Mouse (Mus musculus) hindbrain, embryonic 14.5 days (tissue): ENCODE results near the gene Ifna11. TPM values are rescaled to one million over a fixed set of nuclear protein-coding genes. Genes with fewer than 3 reads are reported as not detected.
"Not testable (repeated sequence)": the region's sequence is repeated elsewhere in the genome, so short reads cannot be mapped to it uniquely, and the experiment has no call there.

ENCODE experiments used
- ATAC-seq: fragments of 200-750 bp; cut with Nextera tagmentation; 2 replicates; pipeline ENCODE4 v1.8.0; 2017; ENCODE audit warnings: moderate number of reproducible peaks, mild to moderate bottlenecking, moderate TSS enrichment, moderate library complexity; ENCODE audit not compliant: low FRiP score
- DNase-seq: peaks from one replicate; pipeline ENCODE4 v3.0.0-alpha.2; 2015; ENCODE audit warnings: low spot score
- H3K27ac ChIP-seq: fragments of 300-500 bp; sonication (generic); 2 replicates; pipeline ENCODE4 v1.5.1; 2014; ENCODE audit warnings: mild to moderate bottlenecking, moderate library complexity
- H3K27me3 ChIP-seq: fragments of 300-500 bp; sonication (generic); 2 replicates; pipeline ENCODE4 v1.6.1; 2014; ENCODE audit warnings: mild to moderate bottlenecking, low read length, mixed read lengths; ENCODE audit not compliant: control insufficient read depth, insufficient read depth
- H3K36me3 ChIP-seq: fragments of 300-500 bp; sonication (generic); replicated peaks from 2 replicates; pipeline ENCODE4 v1.6.1; 2014; ENCODE audit not compliant: control insufficient read depth, insufficient read depth
- H3K4me1 ChIP-seq: fragments of 300-500 bp; sonication (generic); replicated peaks from 2 replicates; pipeline ENCODE4 v1.6.1; 2014; ENCODE audit warnings: antibody characterized with exemption, low read length, mixed read lengths; ENCODE audit not compliant: control insufficient read depth, insufficient read depth
- H3K4me2 ChIP-seq: fragments of 300-500 bp; sonication (generic); replicated peaks from 2 replicates; pipeline ENCODE4 v1.6.1; 2014; ENCODE audit warnings: mild to moderate bottlenecking, moderate library complexity
- H3K4me3 ChIP-seq: fragments of 300-500 bp; sonication (generic); replicated peaks from 2 replicates; pipeline ENCODE4 v1.5.1; 2014; ENCODE audit warnings: mild to moderate bottlenecking, low read length
- H3K9ac ChIP-seq: fragments of 300-500 bp; sonication (generic); 2 replicates; pipeline ENCODE4 v1.6.1; 2014
- H3K9me3 ChIP-seq: fragments of 300-500 bp; sonication (generic); 2 replicates; pipeline ENCODE4 v1.6.1; 2016; ENCODE audit warnings: low read length; ENCODE audit not compliant: control insufficient read depth
- WGBS: fragments of 180-500 bp; shearing (Covaris S2); extraction: QIAGEN DNeasy Blood & Tissue Kit; methylation state at CpG from one replicate; pipeline ENCODE4 v1.1.7; 2014; 5-methylcytosine and 5-hydroxymethylcytosine counted together
- polyA plus RNA-seq: library from polyadenylated mRNA; unstranded; fragments of >200 nt; fragmentation: Nextera tagmentation; extraction: Ambion mirVana; gene quantifications from 2 replicates; pipeline ENCODE4 v1.2.1, GENCODE M21; 2014

Gene Ifna11
- polyA plus RNA-seq, 1 experiment from 2014 or later: not detected

DNA sequence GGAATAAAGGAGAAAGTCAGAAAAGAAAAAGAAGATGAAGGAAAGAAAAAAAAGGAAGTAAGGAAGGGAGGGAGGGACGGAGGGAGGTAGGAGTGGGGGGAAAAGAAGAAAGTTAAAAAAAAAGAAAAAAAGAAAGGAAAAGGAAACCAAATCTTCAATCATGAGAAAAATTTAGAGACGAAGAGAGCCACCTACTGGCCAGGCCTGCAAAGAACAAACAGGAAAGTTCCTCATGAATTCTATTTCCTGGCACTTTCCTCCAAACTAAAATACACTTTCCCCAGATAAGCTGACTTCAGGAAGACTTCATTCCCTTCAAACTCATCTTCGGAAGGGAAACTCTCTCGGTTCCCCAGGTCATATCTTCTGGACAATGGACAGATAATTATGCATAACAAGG, 10.8 kb downstream of the Ifna11 start:
- H3K27ac ChIP-seq: no peak overlapping the region
- no peaks in the 10 kb centered on the region for H3K9me3 ChIP-seq
- 34% methylated on average over 4 of the region's 4 CpGs for WGBS
- no peaks in the 10 kb centered on the region for H3K36me3 ChIP-seq
- peak; percentile 59 for DNase-seq
- no peak overlapping the region for H3K4me3 ChIP-seq
- H3K4me2 ChIP-seq: no peak overlapping the region
- no peaks in the 10 kb centered on the region for H3K4me1 ChIP-seq
- no peaks in the 10 kb centered on the region for H3K27me3 ChIP-seq
- no peak overlapping the region for H3K9ac ChIP-seq
- ATAC-seq: no peak

DNA sequence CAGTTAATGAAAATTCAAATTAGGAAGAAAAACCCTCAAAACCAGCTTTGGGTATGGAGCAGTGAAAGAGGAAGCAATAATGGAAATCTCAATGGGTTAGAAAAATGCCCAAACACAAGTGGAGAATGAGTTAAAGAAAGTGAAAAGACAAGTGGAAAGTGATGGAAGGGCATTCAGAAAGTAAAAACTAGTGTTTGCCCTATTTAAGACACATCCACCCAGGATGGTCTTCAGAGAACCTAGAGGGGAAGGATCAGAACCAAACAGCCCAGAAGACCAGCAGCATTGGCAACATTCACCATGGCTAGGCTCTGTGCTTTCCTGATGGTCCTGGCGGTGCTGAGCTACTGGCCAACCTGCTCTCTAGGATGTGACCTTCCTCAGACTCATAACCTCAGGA, 15.5 kb downstream of the Ifna11 start, which contains the start of gene Ifna5:
Gene Ifna5 (plus strand): TSS at position 301 of the 400 bp plus-strand sequence.
- WGBS: 73% methylated on average over 1 of the region's 1 CpGs
- not testable (repeated sequence) for DNase-seq, H3K4me1 ChIP-seq, H3K4me3 ChIP-seq, ATAC-seq, H3K27ac ChIP-seq, H3K27me3 ChIP-seq, H3K9me3 ChIP-seq, H3K9ac ChIP-seq, H3K4me2 ChIP-seq, H3K36me3 ChIP-seq

DNA sequence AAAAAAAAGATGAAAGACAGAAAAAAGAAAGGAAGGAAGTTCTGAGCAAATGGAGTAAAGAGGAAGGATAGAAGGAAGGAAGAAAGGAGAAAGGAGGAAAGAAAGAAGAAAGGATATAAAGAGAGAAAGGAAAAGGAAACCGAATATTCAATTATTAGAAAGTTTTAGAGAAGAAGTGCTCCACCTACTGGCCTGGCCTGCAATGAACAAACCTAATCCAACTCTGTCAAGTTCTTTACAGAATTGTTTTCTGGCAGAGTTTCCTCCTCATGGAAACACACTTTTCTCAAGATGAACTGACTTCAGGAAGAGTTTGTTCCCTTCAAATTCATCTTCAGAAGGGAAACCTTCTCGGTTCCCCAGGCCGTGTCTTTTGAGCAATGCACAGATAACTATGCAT, 19.1 kb downstream of the Ifna11 start:
- no peak overlapping the region for H3K27ac ChIP-seq
- H3K9me3 ChIP-seq: no peaks in the 10 kb centered on the region
- WGBS: 47% methylated on average over 3 of the region's 3 CpGs
- no peak overlapping the region for H3K9ac ChIP-seq
- H3K4me2 ChIP-seq: no peak overlapping the region
- no peaks in the 10 kb centered on the region for H3K4me1 ChIP-seq
- no peak overlapping the region for H3K4me3 ChIP-seq
- no peaks in the 10 kb centered on the region for H3K27me3 ChIP-seq
- no peak for DNase-seq
- no peak for ATAC-seq
- no peaks in the 10 kb centered on the region for H3K36me3 ChIP-seq

DNA sequence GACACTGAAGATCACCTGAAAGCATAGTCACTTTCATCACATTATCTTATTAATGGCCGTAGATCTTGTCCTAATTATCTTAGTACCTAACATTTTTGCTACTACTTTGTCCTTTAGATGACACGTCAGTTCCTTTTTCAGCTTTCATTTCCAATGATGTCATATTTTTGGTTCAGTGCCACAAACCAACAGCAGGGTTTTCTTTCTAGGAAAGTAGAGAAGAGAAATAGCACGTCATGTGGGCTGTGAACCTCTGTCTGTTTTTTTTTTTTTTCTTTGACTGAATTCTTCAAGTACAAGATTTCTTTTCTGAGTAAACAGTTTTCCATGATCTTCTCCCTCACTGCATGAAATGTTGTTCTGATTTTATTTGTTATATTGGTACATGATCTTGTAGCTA, 20.3 kb downstream of the Ifna11 start:
- Histone ChIP-seq H3K4me3 (no peak overlapping the region), H3K9ac (no peak overlapping the region), H3K27ac (no peak overlapping the region), H3K4me2 (no peak overlapping the region), H3K36me3 (no peaks in the 10 kb centered on the region), H3K9me3 (no peaks in the 10 kb centered on the region), H3K4me1 (no peaks in the 10 kb centered on the region), H3K27me3 (no peaks in the 10 kb centered on the region)
- ATAC-seq (no peak), DNase-seq (no peak)
- 85% methylated on average over 3 of the region's 3 CpGs for WGBS

DNA sequence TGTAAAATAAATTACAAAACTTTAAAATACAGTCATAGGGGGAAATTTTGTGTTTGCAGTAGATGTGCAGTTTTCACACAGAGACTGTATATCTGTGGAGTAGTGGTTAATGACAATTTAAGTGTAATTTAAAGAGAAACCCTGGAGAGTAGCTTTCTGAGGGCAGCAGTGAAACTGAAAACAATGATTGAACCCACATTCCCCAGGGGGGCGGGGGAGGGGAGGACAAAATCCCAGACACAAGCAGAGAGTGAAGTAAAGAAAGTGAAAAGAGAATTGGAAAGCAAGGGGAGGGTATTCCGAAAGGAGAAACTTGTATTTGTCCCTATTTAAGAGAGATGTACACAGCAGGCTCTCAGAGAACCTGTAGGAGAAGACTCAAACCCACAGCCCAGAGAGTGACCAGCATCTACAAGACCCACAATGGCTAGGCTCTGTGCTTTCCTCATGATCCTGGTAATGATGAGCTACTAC, 21.7 kb downstream of the Ifna11 start, which contains the start of gene Ifna4:
Gene Ifna4 (plus strand): TSS at position 424 of the 474 bp plus-strand sequence.
- H3K36me3 ChIP-seq: no peaks in the 10 kb centered on the region
- H3K27me3 ChIP-seq: no peaks in the 10 kb centered on the region
- no peak within 1 kb of the TSS for H3K9ac ChIP-seq
- H3K27ac ChIP-seq: no peak within 1 kb of the TSS
- WGBS: 39% methylated on average over 2 of the region's 2 CpGs
- ATAC-seq: no peak
- DNase-seq: no peak
- H3K4me2 ChIP-seq: no peak within 1 kb of the TSS
- H3K9me3 ChIP-seq: no peaks in the 10 kb centered on the region
- H3K4me3 ChIP-seq: no peak within 1 kb of the TSS
- H3K4me1 ChIP-seq: no peaks in the 10 kb centered on the region

DNA sequence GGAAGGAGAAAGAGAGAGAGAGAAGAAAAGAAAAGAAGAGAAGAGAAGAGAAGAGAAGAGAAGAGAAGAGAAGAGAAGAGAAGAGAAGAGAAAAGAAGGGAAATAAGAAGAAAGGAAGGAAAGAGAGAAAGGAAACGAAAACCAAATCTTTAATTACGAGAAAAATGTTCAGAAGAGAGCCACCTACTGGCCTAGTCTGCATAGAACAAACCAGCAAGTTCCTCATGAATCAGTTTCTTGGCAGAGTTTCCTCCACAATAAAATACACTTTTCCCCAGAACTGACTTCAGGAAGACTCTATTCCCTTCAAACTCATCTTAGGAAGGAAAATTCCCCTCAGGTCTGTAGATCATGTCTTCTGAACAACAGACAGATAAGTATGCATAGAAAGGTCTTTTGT, 25.6 kb downstream of the Ifna11 start:
- Histone ChIP-seq H3K27me3 (no peaks in the 10 kb centered on the region), H3K4me1 (no peaks in the 10 kb centered on the region), H3K9me3 (no peaks in the 10 kb centered on the region), H3K4me3 (no peak overlapping the region), H3K4me2 (no peak overlapping the region), H3K36me3 (no peaks in the 10 kb centered on the region), H3K27ac (no peak overlapping the region), H3K9ac (no peak overlapping the region)
- no peak for ATAC-seq
- DNase-seq: no peak
- 55% methylated on average over 2 of the region's 2 CpGs for WGBS

DNA sequence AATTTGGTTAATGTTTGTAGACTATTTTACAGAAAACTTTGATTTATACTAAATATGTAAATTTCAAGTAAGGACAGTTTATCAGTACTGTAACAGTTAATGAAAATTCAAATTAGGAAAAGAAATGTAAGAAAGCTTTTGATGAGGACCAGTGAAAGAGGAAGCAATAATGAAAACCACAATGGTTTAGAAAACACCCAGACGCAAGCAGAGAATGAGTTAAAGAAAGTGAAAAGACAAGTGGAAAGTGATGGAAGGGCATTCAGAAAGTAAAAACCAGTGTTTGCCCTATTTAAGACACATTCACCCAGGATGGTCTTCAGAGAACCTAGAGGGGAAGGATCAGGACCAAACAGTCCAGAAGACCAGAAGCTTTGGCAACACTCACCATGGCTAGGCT, 29.9 kb downstream of the Ifna11 start, which contains the start of gene Ifna1:
Gene Ifna1 (plus strand): TSS at position 390 of the 400 bp plus-strand sequence.
- H3K9ac ChIP-seq: no peak within 1 kb of the TSS
- H3K4me1 ChIP-seq: no peaks in the 10 kb centered on the region
- H3K9me3 ChIP-seq: no peaks in the 10 kb centered on the region
- H3K4me3 ChIP-seq: no peak within 1 kb of the TSS
- no peak within 1 kb of the TSS for H3K4me2 ChIP-seq
- WGBS: 70% methylated on average over 1 of the region's 1 CpGs
- no peak within 1 kb of the TSS for H3K27ac ChIP-seq
- ATAC-seq (no peak), DNase-seq (no peak)
- H3K36me3 ChIP-seq: no peaks in the 10 kb centered on the region
- H3K27me3 ChIP-seq: no peaks in the 10 kb centered on the region

DNA sequence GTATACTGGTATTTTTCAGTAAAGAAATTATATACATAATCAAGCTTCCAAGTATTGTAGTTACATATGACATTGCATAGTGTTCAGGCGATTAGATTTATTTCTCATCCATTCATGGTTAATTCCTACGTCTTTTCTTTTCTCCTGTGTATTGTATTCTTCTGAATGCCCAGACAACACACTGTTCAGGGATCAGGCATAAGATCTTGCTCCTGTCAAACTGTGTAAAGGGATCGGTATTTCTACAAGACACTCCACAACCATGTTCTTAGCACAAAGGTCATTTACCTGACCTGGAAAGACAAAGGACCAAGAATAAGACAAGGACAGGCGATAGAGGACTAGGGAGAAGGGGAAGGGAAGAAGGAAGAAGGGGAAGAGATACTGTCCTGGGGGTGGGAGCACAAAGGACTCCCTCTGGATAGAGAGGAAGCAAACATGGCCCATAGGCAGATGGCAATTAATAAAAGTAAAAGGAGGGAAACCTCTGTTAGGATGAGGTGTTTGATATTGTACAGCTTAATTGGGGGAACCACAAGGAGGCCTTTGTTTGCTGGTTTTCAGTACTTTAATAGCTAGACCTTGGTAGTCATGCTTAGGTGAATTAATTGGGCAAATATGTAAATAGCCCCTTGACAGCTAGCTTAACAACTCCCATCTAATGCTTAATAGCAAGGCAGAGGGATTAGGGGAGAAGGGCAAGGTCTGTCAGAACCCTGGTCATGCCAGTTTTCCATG, 31.4 kb downstream of the Ifna11 start:
- H3K36me3 ChIP-seq: no peaks in the 10 kb centered on the region
- DNase-seq (no peak), ATAC-seq (no peak)
- WGBS: 23% methylated on average over 4 of the region's 4 CpGs
- no peak overlapping the region for H3K27ac ChIP-seq
- no peaks in the 10 kb centered on the region for H3K9me3 ChIP-seq
- no peaks in the 10 kb centered on the region for H3K27me3 ChIP-seq
- H3K4me2 ChIP-seq: no peak overlapping the region
- no peak overlapping the region for H3K9ac ChIP-seq
- H3K4me3 ChIP-seq: no peak overlapping the region
- no peaks in the 10 kb centered on the region for H3K4me1 ChIP-seq

DNA sequence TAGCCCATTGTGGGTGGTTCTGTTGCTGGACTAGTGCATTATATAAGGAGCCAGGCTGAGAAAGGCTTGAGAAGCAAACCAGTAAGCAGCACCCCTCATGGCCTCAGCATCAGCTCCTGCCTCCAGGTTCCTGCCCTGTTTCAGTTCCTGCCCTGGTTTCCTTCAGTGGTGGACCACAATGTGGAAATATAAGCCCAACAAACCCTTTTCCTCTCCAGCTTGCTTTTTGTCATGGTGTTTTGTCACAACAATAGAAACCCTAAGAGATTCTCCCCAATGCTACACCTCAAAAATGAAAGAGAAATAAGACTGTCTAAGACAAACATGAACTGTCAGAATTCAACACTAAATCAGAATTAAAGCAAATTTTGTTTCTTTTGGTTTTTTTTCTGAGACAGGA, 39.5 kb downstream of the Ifna11 start:
- H3K9ac ChIP-seq: no peak overlapping the region
- no peaks in the 10 kb centered on the region for H3K9me3 ChIP-seq
- no peak overlapping the region for H3K27ac ChIP-seq
- no peak overlapping the region for H3K4me2 ChIP-seq
- no peaks in the 10 kb centered on the region for H3K36me3 ChIP-seq
- no peaks in the 10 kb centered on the region for H3K27me3 ChIP-seq
- no peak for ATAC-seq
- DNase-seq: no peak
- H3K4me1 ChIP-seq: no peaks in the 10 kb centered on the region
- H3K4me3 ChIP-seq: no peak overlapping the region
